Mouse (Mus musculus): ENCODE results near the gene Lyrm1.

The Lyrm1 gene

GRCm38 (mm10) chr7:119895639-119896512, at the start of gene Lyrm1, which contains the start of gene Dcun1d3:
TSS of gene Lyrm1 (plus strand) at chr7:119895861.
TSS of gene Dcun1d3 (minus strand) at chr7:119896298.
- peak; percentile 99 for DNase-seq

GRCm38 (mm10) chr7:119847396-119847795, 48.3 kb upstream of the Lyrm1 start:
- DNase-seq: no peak

DNA sequence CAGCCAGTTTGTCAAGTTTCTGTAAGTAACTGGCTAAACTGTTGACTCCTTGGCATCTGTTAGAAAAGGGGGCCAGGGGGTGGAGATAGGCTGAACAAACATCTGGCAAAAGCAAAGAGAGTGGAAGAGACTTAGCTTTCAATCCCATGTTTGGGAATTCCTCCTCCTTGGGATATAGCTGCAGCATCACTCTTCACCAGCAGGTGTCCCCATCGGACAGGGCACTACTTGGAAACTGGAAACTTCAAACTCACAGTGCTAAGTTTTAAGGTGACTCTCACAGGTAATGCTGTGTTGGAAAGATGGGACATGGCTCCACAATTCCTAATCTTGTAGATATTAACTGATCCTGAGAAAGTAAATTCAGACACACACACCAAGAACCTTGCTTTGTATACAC, 46.6 kb upstream of the Lyrm1 start:
- peak; percentile 85 for DNase-seq

GRCm38 (mm10) chr7:119850737-119851136, 44.9 kb upstream of the Lyrm1 start:
- DNase-seq: peak; percentile 17

DNA sequence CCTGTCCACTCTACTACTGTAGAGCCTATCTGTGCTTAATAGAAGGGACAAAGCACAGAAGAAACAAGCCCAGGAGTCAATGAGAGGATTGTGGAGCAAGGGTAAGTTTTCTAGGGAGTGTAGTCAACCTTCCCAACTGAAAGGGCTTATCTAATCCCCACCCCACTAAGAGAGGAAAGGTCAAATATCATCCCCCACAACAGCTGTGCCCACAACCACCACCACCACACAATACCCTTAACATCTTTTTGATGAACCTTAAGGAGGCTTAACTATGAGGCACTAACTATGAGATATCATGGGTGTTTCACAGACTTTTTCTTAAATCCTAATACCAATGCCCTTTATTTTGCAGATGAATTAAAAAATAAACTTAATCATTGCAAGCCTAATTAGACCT, 43.2 kb upstream of the Lyrm1 start:
- no peak for DNase-seq

DNA sequence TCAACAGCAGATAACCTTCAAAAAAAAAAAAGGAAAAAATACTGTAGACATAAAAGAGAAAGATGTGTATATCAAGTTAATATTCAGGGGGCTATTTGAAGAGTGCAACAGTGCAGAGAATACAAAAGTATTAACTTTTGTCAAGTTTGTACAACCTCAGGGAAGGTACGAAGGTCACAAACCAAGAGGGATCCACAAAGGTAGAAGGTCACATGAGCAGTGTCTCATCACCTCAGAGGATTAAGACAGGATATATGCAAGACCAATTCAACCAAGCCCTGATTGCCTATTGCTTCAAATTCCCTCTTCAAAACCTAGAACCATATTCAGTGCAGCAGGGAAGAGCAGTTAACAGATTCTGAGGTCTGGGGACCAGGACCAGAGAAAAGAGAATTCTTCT, 42.5 kb upstream of the Lyrm1 start:
- DNase-seq: no peak

GRCm38 (mm10) chr7:119854362-119854761, 41.3 kb upstream of the Lyrm1 start:
- no peak for DNase-seq

DNA sequence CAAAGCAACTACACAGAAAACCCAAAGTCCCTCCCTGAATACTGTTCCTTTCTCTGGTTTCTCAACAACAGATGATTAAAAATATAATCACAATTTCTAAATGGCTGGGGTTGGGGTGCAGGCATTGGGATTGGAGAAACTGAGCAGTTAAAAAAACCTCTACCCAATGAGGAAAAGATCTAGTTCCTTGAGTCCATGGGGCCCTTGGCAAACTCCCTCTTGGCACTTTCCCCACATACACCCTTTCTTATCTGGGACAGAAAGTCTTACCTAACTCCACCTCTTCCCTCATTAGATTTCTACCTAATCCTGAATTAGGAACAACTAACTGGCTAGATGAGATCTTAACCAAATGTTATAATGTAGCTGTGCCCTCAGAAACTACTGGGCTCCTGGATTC, 40.6 kb upstream of the Lyrm1 start:
- no peak for DNase-seq

DNA sequence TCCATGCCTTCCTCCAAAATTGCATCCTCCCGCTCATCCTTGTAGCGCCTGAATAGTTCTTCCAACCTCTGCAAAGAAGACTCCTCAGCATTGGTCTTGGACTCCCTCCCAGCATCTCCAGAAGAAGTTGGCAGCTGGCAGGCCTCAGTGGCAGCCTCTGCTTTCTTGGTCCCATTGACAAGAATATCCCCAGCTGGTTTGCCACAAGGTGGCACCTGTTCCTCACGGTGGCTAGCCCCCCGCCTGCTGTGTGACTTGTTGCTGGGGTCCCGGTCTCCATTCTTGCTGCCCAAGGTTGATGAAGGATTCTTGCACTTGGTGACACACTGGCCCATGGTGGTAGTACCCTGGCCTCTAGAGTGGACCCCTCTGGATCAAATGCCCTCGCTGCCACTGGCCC, 36.2 kb upstream of the Lyrm1 start:
- peak; percentile 47 for DNase-seq

GRCm38 (mm10) chr7:119860116-119860515, 35.5 kb upstream of the Lyrm1 start:
- no peak for DNase-seq

DNA sequence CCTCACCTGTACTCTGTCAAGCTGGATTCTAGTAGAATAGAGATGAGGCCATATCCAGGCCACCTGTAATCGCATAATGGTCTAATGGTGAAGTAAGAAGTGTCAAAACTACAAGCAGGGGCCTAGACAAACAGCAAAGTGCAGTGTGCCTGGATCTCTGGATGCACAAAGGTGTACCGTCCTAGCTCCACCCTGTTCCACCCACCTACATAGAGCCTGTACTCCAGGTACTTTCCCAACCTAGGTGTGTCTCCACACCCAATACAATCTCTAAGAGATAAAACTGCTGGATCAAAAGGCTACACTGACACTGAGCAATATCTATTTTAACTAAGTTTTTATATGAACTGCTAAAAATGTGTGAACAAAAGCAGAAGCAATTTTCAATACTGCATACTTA, 35.1 kb upstream of the Lyrm1 start:
- DNase-seq: no peak

DNA sequence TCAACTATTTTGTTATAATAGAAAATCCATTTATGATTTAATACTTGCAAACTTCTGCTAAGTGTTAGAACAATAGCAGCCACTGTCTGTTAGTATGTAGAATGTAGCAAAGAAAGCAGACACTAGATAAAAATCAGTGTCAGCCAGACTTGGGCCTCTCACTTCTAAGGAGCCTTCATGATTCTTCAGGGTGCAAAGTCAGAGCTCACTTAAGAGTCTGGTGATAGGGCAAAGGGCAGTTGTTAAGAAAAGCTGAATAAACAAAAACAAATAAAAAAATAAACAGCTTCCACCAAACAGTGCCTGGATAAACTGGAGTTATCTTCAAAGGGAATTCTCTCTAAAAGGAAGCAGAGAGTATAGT, 34.7 kb upstream of the Lyrm1 start:
- no peak for DNase-seq

DNA sequence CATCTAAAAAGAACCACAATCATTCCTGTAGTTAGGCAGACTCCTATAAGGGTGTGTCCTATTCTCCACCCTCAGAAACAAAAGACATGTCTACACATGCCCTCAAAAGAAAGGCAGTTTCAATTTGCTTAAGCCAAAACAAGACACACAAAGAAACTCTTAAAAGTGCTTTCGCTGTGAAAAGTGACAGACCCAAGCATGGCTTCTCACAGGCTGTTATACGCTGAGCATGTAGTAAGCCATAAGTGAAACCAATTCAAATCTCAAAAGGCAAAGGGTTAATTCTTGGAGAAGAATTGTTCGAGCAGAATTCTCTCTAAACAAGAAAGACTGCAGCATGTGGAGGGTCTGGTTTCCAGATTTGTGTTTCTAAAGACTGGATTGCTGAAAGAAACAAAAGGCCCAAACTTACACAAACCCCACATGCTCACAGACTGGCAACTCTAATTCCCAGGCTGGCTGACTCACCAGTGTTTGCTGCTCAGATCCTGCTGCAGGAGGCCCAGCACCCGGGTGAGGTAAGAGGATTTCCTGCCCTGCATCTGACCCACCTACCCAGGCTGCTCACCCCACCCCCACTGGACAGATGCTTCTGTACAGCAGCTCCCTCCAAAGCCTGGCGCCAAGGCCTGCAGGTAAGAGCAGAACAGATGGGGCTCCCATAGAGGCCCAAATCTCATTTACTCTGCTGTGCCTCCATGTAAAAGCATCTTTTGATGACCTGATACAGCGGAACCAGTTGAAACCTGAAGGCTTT, 34.1 kb upstream of the Lyrm1 start:
- DNase-seq: peak; percentile 82

DNA sequence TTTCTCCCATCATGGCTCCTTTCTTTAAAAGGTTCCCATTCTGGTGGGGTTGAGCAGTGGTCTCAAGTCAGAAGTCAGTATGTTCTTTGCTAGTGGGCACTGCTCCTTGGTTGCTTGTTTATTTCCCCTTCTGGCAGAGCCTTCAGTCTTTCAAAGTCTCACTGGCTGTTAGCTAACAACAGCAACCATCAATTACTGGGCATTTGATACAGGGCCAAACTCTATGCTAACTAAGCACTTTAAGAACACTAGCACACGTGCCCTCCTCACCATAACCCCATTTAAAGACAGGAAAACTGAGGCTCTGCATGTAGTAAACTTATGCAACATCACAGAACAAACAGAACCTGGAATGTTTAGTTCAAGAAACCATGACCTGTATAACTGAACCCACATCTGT, 33.5 kb upstream of the Lyrm1 start:
- no peak for DNase-seq

GRCm38 (mm10) chr7:119864500-119864899, 31.2 kb upstream of the Lyrm1 start:
- no peak for DNase-seq

GRCm38 (mm10) chr7:119866136-119866535, 29.5 kb upstream of the Lyrm1 start:
- no peak for DNase-seq

GRCm38 (mm10) chr7:119872204-119872603, 23.5 kb upstream of the Lyrm1 start:
- DNase-seq: no peak

- no peak for DNase-seq
These were observed 22.6 kb upstream of the Lyrm1 start for GRCm38 (mm10) chr7:119873050-119873449.

- DNase-seq: peak; percentile 47
These were observed 19.8 kb upstream of the Lyrm1 start for GRCm38 (mm10) chr7:119875776-119876440.

DNA sequence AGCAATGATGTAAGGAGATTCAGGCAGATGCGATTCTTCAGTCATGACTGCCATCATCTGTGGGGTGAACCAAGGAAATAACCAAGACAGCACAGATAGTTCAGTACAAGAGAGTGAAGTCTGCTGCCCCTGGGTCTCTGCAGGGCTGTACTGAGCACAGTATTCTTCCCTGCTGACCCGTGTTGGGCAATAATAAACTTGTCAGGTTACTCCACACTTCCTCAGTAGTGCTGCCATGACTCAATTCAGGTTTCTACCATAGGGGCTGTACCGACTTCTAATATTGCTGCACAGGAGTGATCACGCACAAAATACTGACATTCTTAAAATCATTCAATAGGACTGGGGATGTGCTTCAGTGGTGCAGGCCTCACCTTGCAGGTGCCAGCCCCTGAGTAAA, 16.5 kb upstream of the Lyrm1 start:
- no peak for DNase-seq

- no peak for DNase-seq
These were observed 15.3 kb upstream of the Lyrm1 start for GRCm38 (mm10) chr7:119880345-119880744.

GRCm38 (mm10) chr7:119881229-119881628, 14.4 kb upstream of the Lyrm1 start:
- DNase-seq: no peak

DNA sequence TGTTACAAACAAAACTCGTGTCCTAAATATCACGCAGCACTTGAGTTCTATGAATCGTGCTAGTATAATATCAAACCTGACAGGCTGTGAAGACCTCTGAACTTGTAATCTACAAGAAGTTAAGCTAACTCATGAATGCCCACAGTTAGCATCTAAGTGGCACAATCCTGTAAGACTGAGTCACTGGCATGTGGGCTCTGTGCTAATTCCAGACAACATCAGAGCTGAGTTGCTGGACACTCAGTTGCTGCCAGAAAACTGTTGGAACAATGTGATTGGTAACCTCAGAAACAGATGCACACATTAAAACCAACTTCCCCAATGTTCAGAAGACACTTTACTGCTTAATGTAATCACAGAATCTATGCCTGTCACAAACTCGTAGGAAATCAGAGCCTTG, 7.8 kb upstream of the Lyrm1 start:
- no peak for DNase-seq

GRCm38 (mm10) chr7:119892198-119892597, 3.5 kb upstream of the Lyrm1 start:
- no peak for DNase-seq
